Mouse (Mus musculus) kidney, adult 2 months (tissue): ENCODE data around the gene Gfi1. TPM values are rescaled to one million over a fixed set of nuclear protein-coding genes. Genes with fewer than 3 reads are reported as not detected.

ENCODE experiments used
- DNase-seq: peaks from one replicate; pipeline ENCODE4 v3.0.0; 2021
- H3K27ac ChIP-seq: fragments of 200-500 bp; 2 replicates; pipeline ENCODE4 v1.5.1; 2012; ENCODE audit warnings: low read depth, low read length, control low read depth, inconsistent platforms; ENCODE audit not compliant: insufficient read depth
- H3K27me3 ChIP-seq: fragments of 200-500 bp; replicated peaks from 2 replicates; pipeline ENCODE4 v1.6.1; 2012; ENCODE audit warnings: mild to moderate bottlenecking, moderate library complexity, low read length, inconsistent platforms; ENCODE audit not compliant: control insufficient read depth, insufficient read depth
- H3K36me3 ChIP-seq: fragments of 200-500 bp; 2 replicates; pipeline ENCODE4 v1.6.1; 2012; ENCODE audit warnings: mild to moderate bottlenecking, moderate library complexity, low read length, inconsistent platforms; ENCODE audit not compliant: control insufficient read depth, insufficient read depth
- H3K4me1 ChIP-seq: fragments of 200-500 bp; 2 replicates; pipeline ENCODE4 v1.6.1; 2011; ENCODE audit warnings: low read length; ENCODE audit not compliant: control insufficient read depth, insufficient read depth
- H3K4me3 ChIP-seq: fragments of 200-500 bp; 2 replicates; pipeline ENCODE4 v1.5.1; 2011; ENCODE audit warnings: mild to moderate bottlenecking, low read depth, low read length, control low read depth; ENCODE audit not compliant: insufficient read depth
- CTCF ChIP-seq: fragments of 200-500 bp; conservative IDR thresholded peaks from 2 replicates; pipeline ENCODE4 v1.5.1; 2011; ENCODE audit warnings: low read depth, mild to moderate bottlenecking, control low read depth, low read length, moderate library complexity, mixed read lengths; ENCODE audit not compliant: insufficient read depth, insufficient read length
- POLR2A ChIP-seq: fragments of 200-500 bp; IDR thresholded peaks from one replicate; pipeline ENCODE4 v1.6.1; 2011; ENCODE audit warnings: low read depth, low read length, control low read depth
- WGBS: fragments of 180-500 bp; shearing (Covaris S2); methylation state at CpG from one replicate; pipeline ENCODE4 v1.1.7; 2018; 5-methylcytosine and 5-hydroxymethylcytosine counted together
- polyA plus RNA-seq: library from polyadenylated mRNA; depleted of rRNA; stranded (reverse); fragments of >200 nt; gene quantifications from 2 replicates; pipeline ENCODE4 v1.2.3, GENCODE M21; 2012; rRNA removed

Gene Gfi1
- 0.19 and 0.53 TPM in 2 replicates for polyA plus RNA-seq

DNA sequence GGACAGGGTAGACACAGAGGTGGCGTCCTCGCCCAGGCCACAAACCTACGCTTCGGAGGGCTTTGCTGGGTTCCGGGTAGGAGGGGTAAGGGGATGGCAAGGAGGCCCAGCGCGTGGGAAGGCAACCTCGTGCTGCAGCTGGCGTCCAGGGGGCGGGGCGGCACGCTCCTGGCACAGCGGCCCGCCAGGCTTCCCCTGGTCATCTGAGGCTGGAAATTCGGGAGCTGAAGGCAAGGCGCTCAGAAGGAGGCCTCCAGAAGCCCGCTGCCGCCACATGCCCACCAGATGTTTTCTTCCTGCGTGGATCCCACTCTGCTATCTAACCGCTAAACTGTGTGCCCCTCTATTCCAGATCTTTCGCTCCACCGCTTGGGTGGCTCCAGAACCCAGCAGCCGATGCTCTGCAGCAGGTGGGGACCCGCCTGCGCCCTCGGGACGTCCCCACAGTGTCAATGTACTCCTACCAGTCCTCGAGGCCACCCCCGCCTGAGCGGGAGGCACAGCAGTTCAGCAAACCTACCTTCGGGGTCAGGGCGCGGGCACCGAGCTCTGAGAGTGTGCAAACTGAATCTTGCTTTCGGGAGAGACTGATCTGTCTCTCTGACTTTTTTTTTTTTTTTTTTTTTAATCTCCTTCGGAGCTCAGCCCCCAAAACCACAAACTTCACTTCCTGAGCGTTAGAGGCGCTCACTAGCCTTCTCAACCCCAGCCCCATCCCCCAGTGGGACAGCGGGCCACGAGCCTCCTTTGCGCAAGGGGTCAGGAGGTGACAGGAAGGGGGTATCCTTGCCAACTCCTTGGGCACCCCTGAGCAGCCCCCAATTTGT, at the start of gene Gfi1:
Gene Gfi1 (minus strand): TSS at position 602 of the 827 bp plus-strand sequence.
- 2% methylated on average over 41 of the region's 41 CpGs for WGBS
- no peak for DNase-seq
- Histone ChIP-seq H3K27ac (no peak within 1 kb of the TSS), H3K36me3 (no peaks in the 10 kb centered on the region), H3K4me1 (peaks cover 9% of the 10 kb centered on the region; the same call in 1 of the 2 replicates), H3K27me3 (peaks cover 9% of the 10 kb centered on the region), H3K4me3 (peak within 1 kb of the TSS; percentile 15; the same call in 1 of the 2 replicates)
- TF ChIP-seq POLR2A (no peak), CTCF (no peak)

GRCm38 (mm10) chr5:107772049-107772448, 46.2 kb upstream of the Gfi1 start:
- DNase-seq: no peak
- 76% methylated on average over 5 of the region's 5 CpGs for WGBS
- TF ChIP-seq CTCF: no peak
- no peak for TF ChIP-seq POLR2A

GRCm38 (mm10) chr5:107768224-107768623, 42.4 kb upstream of the Gfi1 start:
- Histone ChIP-seq H3K27ac (no peak overlapping the region), H3K4me3 (no peak overlapping the region), H3K4me1 (no peaks in the 10 kb centered on the region), H3K27me3 (no peaks in the 10 kb centered on the region), H3K36me3 (peaks cover 2% of the 10 kb centered on the region)
- TF ChIP-seq CTCF (no peak), POLR2A (no peak)
- no peak for DNase-seq
- 93% methylated on average over 1 of the region's 1 CpGs for WGBS

More at GRCm38 (mm10) chr5:107772049-107772448, 46.2 kb upstream of the Gfi1 start:
- no peak overlapping the region for H3K27ac ChIP-seq
- H3K4me3 ChIP-seq: no peak overlapping the region
- H3K27me3 ChIP-seq: no peaks in the 10 kb centered on the region
- peaks cover 1% of the 10 kb centered on the region for H3K36me3 ChIP-seq
- no peaks in the 10 kb centered on the region for H3K4me1 ChIP-seq

GRCm38 (mm10) chr5:107765946-107766345, 40.1 kb upstream of the Gfi1 start:
- DNase-seq: no peak
- TF ChIP-seq CTCF (no peak), POLR2A (no peak)
- H3K4me1 ChIP-seq: no peaks in the 10 kb centered on the region
- no peaks in the 10 kb centered on the region for H3K27me3 ChIP-seq
- H3K27ac ChIP-seq: no peak overlapping the region
- H3K4me3 ChIP-seq: no peak overlapping the region
- 97% methylated on average over 4 of the region's 4 CpGs for WGBS
- peaks cover 2% of the 10 kb centered on the region for H3K36me3 ChIP-seq

DNA sequence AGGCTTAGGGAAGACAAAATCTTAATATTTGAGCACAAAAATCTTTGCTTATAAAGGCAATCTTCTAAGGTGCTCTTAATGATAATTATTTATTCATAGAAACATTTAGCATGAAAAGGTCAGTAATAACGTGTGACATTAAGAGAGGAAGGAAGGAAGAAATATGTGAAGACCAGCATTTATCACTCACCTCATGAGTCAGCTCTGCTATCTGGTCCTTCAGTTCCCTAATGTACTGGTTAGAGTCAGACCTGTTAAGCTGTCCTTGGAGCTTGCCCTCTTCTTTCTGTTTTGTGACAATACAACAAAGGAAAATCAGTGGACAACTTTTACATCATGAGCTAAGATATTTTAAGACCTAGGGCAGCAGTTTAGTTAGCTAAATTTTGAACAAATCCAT, 38.6 kb upstream of the Gfi1 start:
- H3K27ac ChIP-seq: no peak overlapping the region
- no peaks in the 10 kb centered on the region for H3K4me1 ChIP-seq
- TF ChIP-seq CTCF (no peak), POLR2A (no peak)
- no peak for DNase-seq
- 55% methylated on average over 1 of the region's 1 CpGs for WGBS
- peaks cover 2% of the 10 kb centered on the region for H3K36me3 ChIP-seq
- no peaks in the 10 kb centered on the region for H3K27me3 ChIP-seq
- H3K4me3 ChIP-seq: no peak overlapping the region

GRCm38 (mm10) chr5:107763674-107764073, 37.8 kb upstream of the Gfi1 start:
- TF ChIP-seq POLR2A (no peak), CTCF (no peak)
- peaks cover 2% of the 10 kb centered on the region for H3K36me3 ChIP-seq
- no peak overlapping the region for H3K27ac ChIP-seq
- no peaks in the 10 kb centered on the region for H3K4me1 ChIP-seq
- DNase-seq: no peak
- no peaks in the 10 kb centered on the region for H3K27me3 ChIP-seq
- H3K4me3 ChIP-seq: no peak overlapping the region

DNA sequence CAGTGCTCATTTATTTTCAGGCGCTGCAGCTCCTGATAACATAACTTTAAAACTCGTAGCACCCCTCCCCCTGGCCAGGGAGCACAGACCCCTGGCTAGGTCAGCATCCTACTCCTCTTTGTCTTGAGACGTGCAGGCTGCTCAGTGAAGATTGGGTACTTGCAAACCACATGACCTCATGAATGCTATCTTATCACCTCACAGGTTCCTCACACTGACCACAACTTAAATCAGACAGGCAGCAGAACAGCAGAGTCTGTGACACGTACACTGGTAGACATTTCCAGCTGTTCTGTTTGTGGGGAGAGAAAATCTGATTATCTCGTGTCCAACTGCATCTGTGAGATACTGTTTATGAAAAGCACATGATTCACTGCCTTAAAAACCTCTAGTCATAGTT, 33.3 kb upstream of the Gfi1 start:
- DNase-seq: no peak
- TF ChIP-seq CTCF: no peak
- TF ChIP-seq POLR2A: no peak
- H3K4me1 ChIP-seq: no peaks in the 10 kb centered on the region
- no peak overlapping the region for H3K4me3 ChIP-seq
- 78% methylated on average over 5 of the region's 5 CpGs for WGBS
- no peaks in the 10 kb centered on the region for H3K27me3 ChIP-seq
- H3K27ac ChIP-seq: no peak overlapping the region
- no peaks in the 10 kb centered on the region; the same call in 1 of the 2 replicates for H3K36me3 ChIP-seq
